Mouse (Mus musculus): ENCODE data around the gene Skiv2l. TPM values are rescaled to one million over a fixed set of nuclear protein-coding genes. Genes with fewer than 3 reads are reported as not detected.
A peak's percentile ranks its signal among the peaks of the same experiment; 100 is the strongest.

Skiv2l gene
- total and polyA plus RNA-seq, 2 experiments = 32.0 to 61.7 TPM

DNA sequence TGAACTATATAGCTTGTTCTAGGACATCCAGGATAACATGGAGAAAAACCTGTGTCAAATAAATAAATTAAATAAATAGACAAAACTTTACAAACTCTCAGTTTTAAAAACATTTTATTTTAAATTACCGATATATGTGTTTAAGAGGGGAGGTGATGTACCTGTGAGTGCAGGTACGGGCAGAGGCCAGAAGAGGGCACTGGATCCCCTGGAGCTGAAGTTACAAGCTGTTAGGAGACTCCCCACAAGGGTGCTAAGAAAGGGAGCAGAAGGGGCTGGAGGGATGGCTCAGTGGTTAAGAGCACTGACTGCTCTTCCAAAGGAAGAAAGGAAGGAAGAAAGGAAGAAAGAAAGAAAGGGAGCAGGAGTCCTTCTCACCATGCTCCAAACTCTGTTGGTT lies 41.4 kb upstream of the Skiv2l start:
- DNase-seq (ENCODE audit: extremely low read depth, low read depth, low spot score) = no peak
- 99% methylated on average over 2 of the region's 2 CpGs for WGBS

DNA sequence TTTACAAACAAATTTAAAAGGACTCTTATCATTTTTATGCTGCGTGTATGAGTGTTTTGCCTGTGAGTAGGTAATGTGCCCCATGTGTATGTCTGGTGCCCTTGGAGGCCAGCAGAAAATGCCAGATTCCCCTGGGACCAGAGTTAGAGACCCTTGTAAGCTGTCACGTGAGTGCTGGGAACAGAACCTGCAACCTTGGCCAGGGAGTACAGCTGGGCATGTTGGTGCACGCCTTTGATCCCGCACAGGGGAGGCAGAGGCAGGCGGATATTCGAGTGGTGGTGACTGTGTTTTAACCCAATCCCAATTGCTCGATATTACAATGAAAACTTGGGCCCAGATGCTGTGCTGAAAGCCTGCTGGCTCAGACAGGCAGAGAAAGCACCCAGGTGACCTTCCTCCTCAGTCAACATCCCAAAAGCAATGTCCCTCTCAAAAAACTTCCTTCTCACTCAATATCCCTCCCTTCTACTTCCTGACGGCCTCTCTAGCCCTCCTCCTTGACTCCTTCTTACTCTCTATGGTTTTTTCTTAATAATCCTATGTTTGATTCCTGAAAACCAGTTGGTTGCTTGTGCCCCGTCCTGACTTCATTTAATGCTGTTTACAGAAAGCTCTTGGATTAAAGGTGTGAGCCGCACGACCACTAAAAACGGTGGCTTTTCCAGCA lies 40.2 kb upstream of the Skiv2l start:
- H3K4me3 ChIP-seq (ENCODE audit: insufficient read depth, low read depth, low read length) = no peak overlapping the region
- TF ChIP-seq POLR2A (IDR thresholded peaks at IDR 0.05; ENCODE audit: extremely low read depth, insufficient read depth, low read length) (no peak), CTCF (IDR thresholded peaks at IDR 0.05; ENCODE audit: low read depth, low read length) (no peak)
- no peaks in the 10 kb centered on the region for H3K79me2 ChIP-seq (ENCODE audit: control insufficient read depth, insufficient read depth, low read length)
- WGBS = 92% methylated on average over 12 of the region's 12 CpGs
- no peak for DNase-seq (ENCODE audit: extremely low read depth, low read depth, low spot score)
- no peak overlapping the region for H3K9ac ChIP-seq (ENCODE audit: low read depth, low read length)
- H3K27ac ChIP-seq (replicated peaks; ENCODE audit: insufficient read depth, low read depth, low read length) = no peak overlapping the region
- H3K27me3 ChIP-seq (ENCODE audit: control insufficient read depth, insufficient read depth, low read length) = no peaks in the 10 kb centered on the region
- peaks cover 14% of the 10 kb centered on the region for H3K4me1 ChIP-seq (ENCODE audit: control insufficient read depth, insufficient read depth, low read length)
- no peaks in the 10 kb centered on the region for H3K36me3 ChIP-seq (ENCODE audit: control insufficient read depth, insufficient read depth, low read length)

More for the DNA sequence above, 41.4 kb upstream of the Skiv2l start:
- Histone ChIP-seq H3K36me3 (ENCODE audit: control insufficient read depth, insufficient read depth, low read length) (no peaks in the 10 kb centered on the region), H3K4me1 (ENCODE audit: control insufficient read depth, insufficient read depth, low read length) (peaks cover 12% of the 10 kb centered on the region), H3K27me3 (ENCODE audit: control insufficient read depth, insufficient read depth, low read length) (no peaks in the 10 kb centered on the region), H3K9ac (ENCODE audit: low read depth, low read length) (no peak overlapping the region), H3K79me2 (ENCODE audit: control insufficient read depth, insufficient read depth, low read length) (no peaks in the 10 kb centered on the region), H3K27ac (replicated peaks; ENCODE audit: insufficient read depth, low read depth, low read length) (no peak overlapping the region), H3K4me3 (ENCODE audit: insufficient read depth, low read depth, low read length) (no peak overlapping the region)
- no peak for TF ChIP-seq POLR2A (IDR thresholded peaks at IDR 0.05; ENCODE audit: extremely low read depth, insufficient read depth, low read length)
- TF ChIP-seq CTCF (IDR thresholded peaks at IDR 0.05; ENCODE audit: low read depth, low read length) = peak; percentile 56

DNA sequence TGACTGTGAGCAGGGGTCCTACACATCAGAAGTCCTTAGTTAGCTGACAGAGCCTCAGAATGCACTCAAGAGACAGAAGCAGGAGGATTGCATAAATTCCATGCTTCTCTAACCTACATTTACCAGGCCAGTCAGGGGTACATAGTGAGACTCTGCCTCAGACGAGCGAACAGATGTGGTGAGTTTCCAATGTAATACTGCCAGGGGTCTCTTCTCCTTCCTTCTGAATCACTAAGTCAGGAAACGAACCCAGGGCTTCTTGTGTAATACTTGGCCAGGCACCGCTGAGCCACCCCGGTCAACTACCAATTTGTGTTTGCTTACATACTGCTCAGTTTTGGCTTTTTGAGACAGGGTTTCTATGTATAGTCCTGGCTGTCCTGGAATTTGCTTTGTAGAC lies 37.9 kb upstream of the Skiv2l start:
- Histone ChIP-seq H3K27me3 (ENCODE audit: control insufficient read depth, insufficient read depth, low read length) (no peaks in the 10 kb centered on the region), H3K27ac (replicated peaks; ENCODE audit: insufficient read depth, low read depth, low read length) (no peak overlapping the region), H3K79me2 (ENCODE audit: control insufficient read depth, insufficient read depth, low read length) (no peaks in the 10 kb centered on the region), H3K4me1 (ENCODE audit: control insufficient read depth, insufficient read depth, low read length) (peaks cover 12% of the 10 kb centered on the region), H3K36me3 (ENCODE audit: control insufficient read depth, insufficient read depth, low read length) (no peaks in the 10 kb centered on the region), H3K9ac (ENCODE audit: low read depth, low read length) (no peak overlapping the region), H3K4me3 (ENCODE audit: insufficient read depth, low read depth, low read length) (no peak overlapping the region)
- 57% methylated on average over 5 of the region's 5 CpGs for WGBS
- peak; percentile 45 for DNase-seq (ENCODE audit: extremely low read depth, low read depth, low spot score)
- TF ChIP-seq POLR2A (IDR thresholded peaks at IDR 0.05; ENCODE audit: extremely low read depth, insufficient read depth, low read length) = no peak
- TF ChIP-seq CTCF (IDR thresholded peaks at IDR 0.05; ENCODE audit: low read depth, low read length) = no peak

DNA sequence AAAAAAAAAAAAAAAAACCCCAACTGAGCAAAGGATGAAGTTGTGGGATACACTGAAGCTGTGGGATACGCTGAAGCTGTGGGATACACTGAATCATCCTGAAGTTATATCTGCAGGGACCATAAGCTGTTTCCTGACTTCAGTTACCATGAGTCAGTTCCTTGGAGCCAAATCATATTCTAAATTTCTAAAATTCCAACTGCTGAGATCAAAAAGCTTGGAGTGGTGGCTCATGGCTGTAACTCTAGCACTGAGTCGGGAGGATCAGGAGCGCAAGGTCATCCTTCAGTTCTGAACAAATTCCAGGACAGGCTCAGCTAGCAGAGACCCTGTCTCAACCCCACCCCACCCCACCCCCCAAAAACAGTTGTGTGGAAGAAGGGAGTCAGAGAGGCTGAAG lies 35.6 kb upstream of the Skiv2l start:
- Histone ChIP-seq H3K4me1 (ENCODE audit: control insufficient read depth, insufficient read depth, low read length) (peaks cover 15% of the 10 kb centered on the region), H3K4me3 (ENCODE audit: insufficient read depth, low read depth, low read length) (no peak overlapping the region), H3K36me3 (ENCODE audit: control insufficient read depth, insufficient read depth, low read length) (no peaks in the 10 kb centered on the region), H3K27me3 (ENCODE audit: control insufficient read depth, insufficient read depth, low read length) (no peaks in the 10 kb centered on the region), H3K27ac (replicated peaks; ENCODE audit: insufficient read depth, low read depth, low read length) (no peak overlapping the region), H3K79me2 (ENCODE audit: control insufficient read depth, insufficient read depth, low read length) (no peaks in the 10 kb centered on the region), H3K9ac (ENCODE audit: low read depth, low read length) (no peak overlapping the region)
- 84% methylated on average over 3 of the region's 3 CpGs for WGBS
- TF ChIP-seq POLR2A (IDR thresholded peaks at IDR 0.05; ENCODE audit: extremely low read depth, insufficient read depth, low read length) (no peak), CTCF (IDR thresholded peaks at IDR 0.05; ENCODE audit: low read depth, low read length) (no peak)
- no peak for DNase-seq (ENCODE audit: extremely low read depth, low read depth, low spot score)

DNA sequence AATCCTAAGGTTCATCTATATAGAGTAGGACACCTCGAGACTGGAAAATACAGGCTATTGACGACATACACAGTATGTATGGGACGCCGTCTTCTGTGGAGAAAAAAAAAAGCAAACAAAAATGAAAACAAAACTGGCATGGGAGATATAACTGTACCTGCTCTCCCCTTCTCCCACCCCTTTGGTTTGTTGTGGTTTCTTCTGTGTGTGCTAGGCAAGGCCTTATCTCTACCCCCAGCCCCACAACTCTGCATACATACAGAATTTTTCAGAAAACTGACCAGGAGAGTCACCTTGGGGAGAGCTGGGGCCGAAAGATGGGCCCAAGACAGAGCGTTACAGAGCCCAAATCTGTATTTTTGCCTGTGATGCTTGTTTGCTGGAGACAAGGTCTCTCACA lies 34.7 kb upstream of the Skiv2l start:
- Histone ChIP-seq H3K79me2 (ENCODE audit: control insufficient read depth, insufficient read depth, low read length) (no peaks in the 10 kb centered on the region; the same call in 1 of the 2 replicates), H3K9ac (ENCODE audit: low read depth, low read length) (no peak overlapping the region), H3K4me3 (ENCODE audit: insufficient read depth, low read depth, low read length) (no peak overlapping the region), H3K4me1 (ENCODE audit: control insufficient read depth, insufficient read depth, low read length) (peaks cover 21% of the 10 kb centered on the region), H3K27me3 (ENCODE audit: control insufficient read depth, insufficient read depth, low read length) (no peaks in the 10 kb centered on the region), H3K36me3 (ENCODE audit: control insufficient read depth, insufficient read depth, low read length) (no peaks in the 10 kb centered on the region), H3K27ac (replicated peaks; ENCODE audit: insufficient read depth, low read depth, low read length) (no peak overlapping the region)
- DNase-seq (ENCODE audit: extremely low read depth, low read depth, low spot score) = no peak
- TF ChIP-seq POLR2A (IDR thresholded peaks at IDR 0.05; ENCODE audit: extremely low read depth, insufficient read depth, low read length) = no peak
- TF ChIP-seq CTCF (IDR thresholded peaks at IDR 0.05; ENCODE audit: low read depth, low read length) = no peak
- whole genome bisulfite sequencing = 97% methylated on average over 6 of the region's 6 CpGs

DNA sequence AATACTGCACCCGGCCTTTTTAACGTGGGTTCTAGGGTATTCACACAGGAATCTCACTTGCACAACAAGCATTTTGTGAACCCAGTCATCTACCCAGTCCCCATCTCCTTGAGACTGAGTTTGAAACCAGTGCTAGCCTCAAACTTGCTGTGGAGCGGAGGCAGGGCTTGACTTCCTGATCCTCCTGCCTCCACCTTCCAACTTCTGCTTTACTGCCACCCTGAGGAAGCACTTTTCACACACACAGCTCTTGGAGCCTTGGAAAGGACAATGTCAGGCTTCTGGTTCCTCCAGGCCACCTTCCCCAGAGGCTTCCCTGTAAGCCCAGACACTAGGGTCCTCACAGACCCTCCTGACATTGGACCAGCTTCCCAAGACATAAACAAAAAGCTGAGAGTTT lies 33.3 kb upstream of the Skiv2l start:
- DNase-seq (ENCODE audit: extremely low read depth, low read depth, low spot score) = no peak
- TF ChIP-seq CTCF (IDR thresholded peaks at IDR 0.05; ENCODE audit: low read depth, low read length) = no peak
- no peak for TF ChIP-seq POLR2A (IDR thresholded peaks at IDR 0.05; ENCODE audit: extremely low read depth, insufficient read depth, low read length)
- no peaks in the 10 kb centered on the region for H3K27me3 ChIP-seq (ENCODE audit: control insufficient read depth, insufficient read depth, low read length)
- H3K9ac ChIP-seq (ENCODE audit: low read depth, low read length) = no peak overlapping the region
- H3K79me2 ChIP-seq (ENCODE audit: control insufficient read depth, insufficient read depth, low read length) = no peaks in the 10 kb centered on the region; the same call in 1 of the 2 replicates
- peaks cover 1% of the 10 kb centered on the region; the same call in 1 of the 2 replicates for H3K36me3 ChIP-seq (ENCODE audit: control insufficient read depth, insufficient read depth, low read length)
- H3K4me1 ChIP-seq (ENCODE audit: control insufficient read depth, insufficient read depth, low read length) = peaks cover 21% of the 10 kb centered on the region
- no peak overlapping the region for H3K27ac ChIP-seq (replicated peaks; ENCODE audit: insufficient read depth, low read depth, low read length)
- 68% methylated on average over 3 of the region's 3 CpGs for WGBS
- H3K4me3 ChIP-seq (ENCODE audit: insufficient read depth, low read depth, low read length) = no peak overlapping the region
